Mouse (Mus musculus): ENCODE measurements around the gene AC140267.1.

The AC140267.1 gene

GRCm38 (mm10) chr15:80266281-80266680, 30.6 kb downstream of the AC140267.1 start:
- DNase-seq: peak; percentile 92 to 94

GRCm38 (mm10) chr15:80271858-80272396, 36.3 kb downstream of the AC140267.1 start:
- no peak for DNase-seq

GRCm38 (mm10) chr15:80277107-80277506, 41.5 kb downstream of the AC140267.1 start:
- peak; percentile 72 to 73 for DNase-seq

- peak in 1 of 2 experiments; percentile 53 for DNase-seq
These were observed 42.0 kb downstream of the AC140267.1 start for GRCm38 (mm10) chr15:80277625-80278024.

- peak; percentile 68 to 77 for DNase-seq
These were observed 42.6 kb downstream of the AC140267.1 start for GRCm38 (mm10) chr15:80278121-80278759.

- DNase-seq: no peak
These were observed 43.4 kb downstream of the AC140267.1 start for GRCm38 (mm10) chr15:80279053-80279452.

GRCm38 (mm10) chr15:80280646-80281045, 45.0 kb downstream of the AC140267.1 start:
- DNase-seq: peak; percentile 72 to 82
